Mouse (Mus musculus) heart, postnatal 0 days (tissue): Measurements from ENCODE around the gene Ceacam16. TPM values are rescaled to one million over a fixed set of nuclear protein-coding genes. Genes with fewer than 3 reads are reported as not detected.
A peak's percentile ranks its signal among the peaks of the same experiment; 100 is the strongest.

Experiments used
- ATAC-seq: fragments of 200-750 bp; cut with Nextera tagmentation; 2 replicates; pipeline ENCODE4 v1.8.0; 2017; ENCODE audit warnings: low read depth, moderate number of reproducible peaks, moderate library complexity; ENCODE audit not compliant: insufficient read depth
- DNase-seq: peaks from one replicate; pipeline ENCODE4 v3.0.0-alpha.2; 2016; ENCODE audit warnings: low spot score
- H3K27ac ChIP-seq: fragments of 300-500 bp; sonication (generic); 2 replicates; pipeline ENCODE4 v1.5.1; 2014; ENCODE audit warnings: low read depth, mild to moderate bottlenecking
- H3K27me3 ChIP-seq: fragments of 300-500 bp; sonication (generic); 2 replicates; pipeline ENCODE4 v1.6.1; 2014; ENCODE audit warnings: low read length, mixed read lengths; ENCODE audit not compliant: control insufficient read depth, insufficient read depth
- H3K36me3 ChIP-seq: fragments of 300-500 bp; sonication (generic); replicated peaks from 2 replicates; pipeline ENCODE4 v1.6.1; 2014; ENCODE audit warnings: low read length, mixed read lengths; ENCODE audit not compliant: control insufficient read depth, insufficient read depth
- H3K4me1 ChIP-seq: fragments of 300-500 bp; sonication (generic); 2 replicates; pipeline ENCODE4 v1.6.1; 2014; ENCODE audit warnings: antibody characterized with exemption; ENCODE audit not compliant: control insufficient read depth, insufficient read depth
- H3K4me2 ChIP-seq: fragments of 300-500 bp; sonication (generic); 2 replicates; pipeline ENCODE4 v1.6.1; 2014; ENCODE audit warnings: low read depth, mild to moderate bottlenecking, low read length, moderate library complexity
- H3K4me3 ChIP-seq: fragments of 300-500 bp; sonication (generic); 2 replicates; pipeline ENCODE4 v1.5.1; 2014; ENCODE audit warnings: low read depth, low read length
- H3K9ac ChIP-seq: fragments of 300-500 bp; sonication (generic); replicated peaks from 2 replicates; pipeline ENCODE4 v1.6.1; 2014; ENCODE audit warnings: low read depth, low read length, mixed read lengths
- H3K9me3 ChIP-seq: fragments of 300-500 bp; sonication (generic); replicated peaks from 2 replicates; pipeline ENCODE4 v1.6.1; 2016; ENCODE audit warnings: low read length; ENCODE audit not compliant: control insufficient read depth
- CTCF ChIP-seq: IDR thresholded peaks from 2 replicates; pipeline ENCODE4 v1.5.1; 2016; ENCODE audit warnings: antibody characterized with exemption, control low read depth, low read depth
- EP300 ChIP-seq: IDR thresholded peaks from 2 replicates; pipeline ENCODE4 v1.6.1; 2016; ENCODE audit warnings: antibody characterized with exemption, low read depth
- WGBS: fragments of 180-500 bp; shearing (Covaris S2); extraction: QIAGEN DNeasy Blood & Tissue Kit; methylation state at CpG from one replicate; pipeline ENCODE4 v1.1.7; 2014; 5-methylcytosine and 5-hydroxymethylcytosine counted together
- polyA plus RNA-seq: library from polyadenylated mRNA; unstranded; fragments of >200 nt; fragmentation: Nextera tagmentation; extraction: Ambion mirVana; gene quantifications from 2 replicates; pipeline ENCODE4 v1.2.1, GENCODE M21; 2015
- total RNA-seq: library from RNA; depleted of rRNA; stranded (reverse); fragments of >200 nt; gene quantifications from 2 replicates; pipeline ENCODE4 v1.2.3, GENCODE M21; 2014; ENCODE audit warnings: low replicate concordance

Gene Ceacam16
- total and polyA plus RNA-seq, 2 experiments from 2014 or later = not detected

GRCm38 (mm10) chr7:19853526-19853925, 7.6 kb downstream of the Ceacam16 start:
- Histone ChIP-seq H3K4me3 (no peak overlapping the region), H3K36me3 (no peaks in the 10 kb centered on the region), H3K4me1 (no peaks in the 10 kb centered on the region), H3K4me2 (no peak overlapping the region), H3K9ac (no peak overlapping the region), H3K27ac (no peak overlapping the region), H3K9me3 (no peaks in the 10 kb centered on the region), H3K27me3 (peaks cover 41% of the 10 kb centered on the region)
- TF ChIP-seq CTCF (no peak), EP300 (no peak)
- ATAC-seq (no peak), DNase-seq (no peak)
- WGBS = 82% methylated on average over 19 of the region's 20 CpGs

- Histone ChIP-seq H3K9me3 (no peaks in the 10 kb centered on the region), H3K27me3 (peaks cover 41% of the 10 kb centered on the region), H3K36me3 (no peaks in the 10 kb centered on the region), H3K27ac (no peak within 1 kb of the TSS), H3K4me3 (0 out of 2 replicates have a peak within 1 kb of the TSS, but pooled peaks have one; percentile 2), H3K4me1 (no peaks in the 10 kb centered on the region), H3K9ac (no peak within 1 kb of the TSS), H3K4me2 (no peak within 1 kb of the TSS)
- ATAC-seq (peak; percentile 22; the same call in 1 of the 2 replicates), DNase-seq (no peak)
- WGBS = 4% methylated on average over 25 of the region's 33 CpGs
- no peak for TF ChIP-seq EP300
- no peak for TF ChIP-seq CTCF
Observed at GRCm38 (mm10) chr7:19851858-19852570, 9.1 kb downstream of the Ceacam16 start, which contains the start of gene Gm19345. Gene Gm19345, plus strand, starts transcription at chr7:19852003.

DNA sequence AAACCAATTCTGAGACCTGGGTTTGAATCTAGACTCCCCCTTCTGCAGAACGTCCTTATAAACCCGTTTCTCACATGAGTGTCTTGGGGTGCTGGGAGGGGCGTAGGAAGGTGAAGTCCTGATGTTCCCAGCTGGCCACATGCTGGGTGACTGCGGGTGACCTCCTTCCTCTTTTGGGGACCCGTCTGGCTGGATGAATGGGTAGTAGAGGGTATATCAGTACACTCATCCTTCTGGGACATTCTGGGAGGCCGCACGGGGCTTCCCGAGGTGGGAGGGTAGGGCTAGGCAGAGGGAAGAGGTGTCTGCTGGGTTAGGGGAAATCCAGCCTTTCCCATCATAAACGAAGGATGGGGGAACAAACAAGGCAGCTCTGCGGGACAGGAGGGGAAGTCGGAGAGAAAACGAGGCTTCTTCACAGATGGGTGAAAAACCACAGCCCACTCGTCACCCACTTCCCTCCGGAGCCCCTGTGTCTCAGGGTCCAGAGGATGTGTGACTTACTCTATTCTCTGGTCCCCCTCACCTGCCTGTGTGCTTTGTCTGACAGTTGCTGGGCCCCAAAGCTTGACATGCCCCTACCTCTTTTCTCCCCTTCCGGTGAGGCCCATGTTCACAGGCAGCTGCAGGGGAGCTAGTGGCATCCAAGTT, 16.5 kb downstream of the Ceacam16 start:
- Histone ChIP-seq H3K27ac (peak overlapping the region; percentile 43; the same call in 1 of the 2 replicates), H3K27me3 (peaks cover 19% of the 10 kb centered on the region), H3K9me3 (no peaks in the 10 kb centered on the region), H3K9ac (no peak overlapping the region), H3K4me1 (no peaks in the 10 kb centered on the region), H3K4me2 (no peak overlapping the region), H3K36me3 (no peaks in the 10 kb centered on the region), H3K4me3 (no peak overlapping the region)
- no peak for DNase-seq
- 60% methylated on average over 15 of the region's 15 CpGs for WGBS
- ATAC-seq = no peak
- TF ChIP-seq EP300 (no peak), CTCF (no peak)

GRCm38 (mm10) chr7:19843561-19843960, 17.5 kb downstream of the Ceacam16 start:
- Histone ChIP-seq H3K4me1 (no peaks in the 10 kb centered on the region), H3K27ac (no peak overlapping the region; the same call in 1 of the 2 replicates), H3K4me2 (no peak overlapping the region), H3K9me3 (no peaks in the 10 kb centered on the region), H3K27me3 (peaks cover 19% of the 10 kb centered on the region), H3K9ac (no peak overlapping the region), H3K36me3 (no peaks in the 10 kb centered on the region), H3K4me3 (no peak overlapping the region)
- 4% methylated on average over 11 of the region's 11 CpGs for WGBS
- peak; percentile 79; the same call in 1 of the 2 replicates for ATAC-seq
- TF ChIP-seq EP300 (no peak), CTCF (peak; percentile 84)
- peak; percentile 69 for DNase-seq

GRCm38 (mm10) chr7:19842885-19843504, 18.1 kb downstream of the Ceacam16 start:
- no peaks in the 10 kb centered on the region for H3K4me1 ChIP-seq
- H3K27me3 ChIP-seq = peaks cover 19% of the 10 kb centered on the region
- no peaks in the 10 kb centered on the region for H3K9me3 ChIP-seq
- H3K36me3 ChIP-seq = no peaks in the 10 kb centered on the region
- H3K4me2 ChIP-seq = no peak overlapping the region
- no peak overlapping the region for H3K27ac ChIP-seq
- WGBS = 26% methylated on average over 19 of the region's 19 CpGs
- DNase-seq (no peak), ATAC-seq (no peak)
- no peak overlapping the region for H3K4me3 ChIP-seq
- TF ChIP-seq EP300 (no peak), CTCF (no peak)
- no peak overlapping the region for H3K9ac ChIP-seq
